Mouse (Mus musculus): ENCODE data around the gene Acer2. TPM values are rescaled to one million over a fixed set of nuclear protein-coding genes. Genes with fewer than 3 reads are reported as not detected.
"Not testable (repeated sequence)": the region's sequence is repeated elsewhere in the genome, so short reads cannot be mapped to it uniquely, and the experiment has no call there.

Gene Acer2
- polyA plus RNA-seq (2015; fragmentation: Nextera tagmentation; extraction: Ambion mirVana): 37.2 and 37.6 TPM in 2 replicates

DNA sequence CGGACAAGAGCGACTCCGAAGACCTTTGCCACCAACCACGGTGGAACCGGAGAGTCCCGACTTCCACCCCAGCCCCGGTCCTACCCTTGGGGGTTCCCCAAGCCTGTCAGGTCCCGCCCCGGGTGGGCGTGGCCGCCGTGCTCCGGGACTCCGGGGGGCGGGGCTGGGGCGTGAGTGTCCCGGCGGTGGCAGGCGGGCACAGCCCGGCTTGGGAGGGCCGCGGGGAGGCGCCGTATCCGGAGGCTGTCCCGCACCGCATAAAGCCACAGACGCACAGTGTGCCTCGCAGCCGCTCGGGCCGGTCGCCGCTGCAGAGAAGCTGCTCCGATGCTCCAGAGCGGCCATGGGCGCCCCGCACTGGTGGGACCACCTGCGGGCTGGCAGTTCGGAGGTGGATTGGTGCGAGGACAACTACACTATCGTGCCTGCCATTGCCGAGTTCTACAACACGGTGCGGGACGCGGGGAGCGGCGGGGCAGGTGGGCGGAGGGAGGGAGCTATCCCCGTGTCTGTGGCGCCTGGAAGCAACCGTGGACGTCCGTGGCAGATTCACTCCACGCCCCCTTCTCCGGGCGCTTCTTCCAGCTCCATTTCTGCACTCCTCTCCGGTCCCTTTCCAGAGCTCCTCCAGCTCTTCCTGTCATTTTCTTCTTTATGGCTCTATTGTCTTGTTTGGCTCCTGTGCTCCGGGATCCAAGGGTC, at the start of gene Acer2:
Gene Acer2 (plus strand): TSS at position 251 of the 702 bp plus-strand sequence.
- ATAC-seq (ENCODE audit: low read depth): peak; percentile 97
- peak within 1 kb of the TSS; percentile 81 for H3K4me3 ChIP-seq (ENCODE audit: low read length)
- H3K27ac ChIP-seq (ENCODE audit: low read length): peak within 1 kb of the TSS; percentile 30; the same call in 1 of the 2 replicates
- peak within 1 kb of the TSS; percentile 78 for H3K4me2 ChIP-seq (ENCODE audit: low read depth, low read length)
- H3K9ac ChIP-seq (ENCODE audit: low read length): peak within 1 kb of the TSS; percentile 79
- H3K9me3 ChIP-seq (ENCODE audit: control insufficient read depth, low read length): no peaks in the 10 kb centered on the region
- no peaks in the 10 kb centered on the region for H3K36me3 ChIP-seq (ENCODE audit: control insufficient read depth, insufficient read depth, low read length)
- peaks cover 7% of the 10 kb centered on the region; the same call in 1 of the 2 replicates for H3K4me1 ChIP-seq (replicated peaks; ENCODE audit: control insufficient read depth, insufficient read depth, low read length)
- WGBS: under 1% methylated on average over 55 of the region's 60 CpGs
- H3K27me3 ChIP-seq (ENCODE audit: control insufficient read depth, insufficient read depth, low read depth, low read length): no peaks in the 10 kb centered on the region; the same call in 1 of the 2 replicates

GRCm38 (mm10) chr4:86825143-86825542, 49.1 kb upstream of the Acer2 start:
- ATAC-seq (ENCODE audit: low read depth): no peak
- Histone ChIP-seq H3K4me3 (ENCODE audit: low read length) (no peak overlapping the region), H3K27ac (ENCODE audit: low read length) (no peak overlapping the region), H3K36me3 (ENCODE audit: control insufficient read depth, insufficient read depth, low read length) (peaks cover 32% of the 10 kb centered on the region), H3K4me2 (ENCODE audit: low read depth, low read length) (no peak overlapping the region), H3K9me3 (ENCODE audit: control insufficient read depth, low read length) (no peaks in the 10 kb centered on the region), H3K27me3 (ENCODE audit: control insufficient read depth, insufficient read depth, low read depth, low read length) (no peaks in the 10 kb centered on the region), H3K4me1 (replicated peaks; ENCODE audit: control insufficient read depth, insufficient read depth, low read length) (no peaks in the 10 kb centered on the region), H3K9ac (ENCODE audit: low read length) (no peak overlapping the region)
- 81% methylated on average over 7 of the region's 7 CpGs for WGBS

DNA sequence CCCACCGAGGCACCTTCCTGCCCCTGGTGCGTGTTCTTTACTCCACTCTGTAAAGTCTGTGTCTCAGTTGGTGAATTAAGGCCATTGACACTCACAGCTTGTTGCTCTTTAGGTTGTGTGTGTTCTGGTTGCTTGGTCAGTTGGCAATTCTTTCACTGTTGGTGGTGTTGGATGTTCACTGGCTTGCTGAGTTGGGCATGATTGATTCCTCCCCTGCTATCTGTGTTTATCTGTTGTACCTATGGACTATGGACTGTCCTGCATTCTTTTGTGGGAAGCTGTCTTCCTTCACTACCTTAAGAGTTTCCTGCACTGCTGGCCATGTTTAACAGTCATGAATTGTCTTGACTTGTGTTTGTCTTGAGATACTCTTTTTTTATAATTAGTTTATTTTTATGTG, 42.3 kb upstream of the Acer2 start:
- Histone ChIP-seq H3K4me3 (ENCODE audit: low read length) (no peak overlapping the region), H3K4me2 (ENCODE audit: low read depth, low read length) (no peak overlapping the region), H3K36me3 (ENCODE audit: control insufficient read depth, insufficient read depth, low read length) (peaks cover 27% of the 10 kb centered on the region), H3K9ac (ENCODE audit: low read length) (no peak overlapping the region), H3K27me3 (ENCODE audit: control insufficient read depth, insufficient read depth, low read depth, low read length) (no peaks in the 10 kb centered on the region), H3K9me3 (ENCODE audit: control insufficient read depth, low read length) (no peaks in the 10 kb centered on the region), H3K27ac (ENCODE audit: low read length) (no peak overlapping the region), H3K4me1 (replicated peaks; ENCODE audit: control insufficient read depth, insufficient read depth, low read length) (no peaks in the 10 kb centered on the region)
- WGBS: 89% methylated on average over 2 of the region's 2 CpGs
- no peak for ATAC-seq (ENCODE audit: low read depth)

DNA sequence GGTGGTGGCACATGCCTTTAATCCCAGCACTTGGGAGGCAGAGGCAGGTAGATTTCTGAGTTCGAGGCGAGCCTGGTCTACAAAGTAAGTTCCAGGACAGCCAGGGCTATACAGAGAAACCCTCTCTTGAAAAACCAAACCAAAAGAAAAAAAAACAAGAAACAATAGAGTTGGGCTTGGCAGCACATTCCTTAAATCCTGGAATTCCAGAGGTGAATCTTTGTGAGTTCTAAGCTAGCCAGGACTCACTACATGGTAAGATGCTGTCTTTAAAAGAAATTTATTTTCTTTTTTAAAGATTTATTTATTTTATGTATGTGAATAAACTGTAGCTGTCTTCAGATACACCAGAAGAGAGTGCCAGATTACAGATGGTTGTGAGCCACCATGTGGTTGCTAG, 33.1 kb upstream of the Acer2 start:
- peaks cover 27% of the 10 kb centered on the region for H3K36me3 ChIP-seq (ENCODE audit: control insufficient read depth, insufficient read depth, low read length)
- not testable (repeated sequence) for H3K9me3 ChIP-seq (ENCODE audit: control insufficient read depth, low read length); H3K4me3 ChIP-seq (ENCODE audit: low read length); H3K27me3 ChIP-seq (ENCODE audit: control insufficient read depth, insufficient read depth, low read depth, low read length); H3K4me2 ChIP-seq (ENCODE audit: low read depth, low read length); ATAC-seq (ENCODE audit: low read depth); H3K27ac ChIP-seq (ENCODE audit: low read length); H3K9ac ChIP-seq (ENCODE audit: low read length); H3K4me1 ChIP-seq (replicated peaks; ENCODE audit: control insufficient read depth, insufficient read depth, low read length)
- WGBS: 90% methylated on average over 2 of the region's 2 CpGs

DNA sequence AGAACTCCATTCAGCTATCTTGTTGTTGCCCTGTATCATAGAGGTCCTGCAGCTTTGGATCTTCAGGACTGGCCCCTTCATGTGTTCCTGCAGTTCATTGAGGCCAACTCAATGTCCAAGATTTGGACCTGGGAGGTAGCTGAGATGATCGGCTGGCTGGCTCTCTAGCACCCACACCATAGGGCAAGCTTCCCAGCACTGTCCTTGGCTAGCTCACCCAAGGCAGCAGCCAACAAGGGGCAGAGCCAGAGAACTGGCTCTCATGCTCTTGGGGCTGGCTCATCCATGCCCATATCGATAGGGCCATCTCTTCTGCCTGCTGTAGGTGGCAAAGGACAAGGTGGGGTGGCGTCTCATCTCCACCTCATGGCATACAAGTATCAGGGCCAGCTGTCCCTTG, 28.8 kb upstream of the Acer2 start:
- Histone ChIP-seq H3K9ac (ENCODE audit: low read length) (no peak overlapping the region), H3K27ac (ENCODE audit: low read length) (no peak overlapping the region), H3K4me1 (replicated peaks; ENCODE audit: control insufficient read depth, insufficient read depth, low read length) (no peaks in the 10 kb centered on the region), H3K27me3 (ENCODE audit: control insufficient read depth, insufficient read depth, low read depth, low read length) (no peaks in the 10 kb centered on the region), H3K4me2 (ENCODE audit: low read depth, low read length) (no peak overlapping the region), H3K4me3 (ENCODE audit: low read length) (no peak overlapping the region), H3K36me3 (ENCODE audit: control insufficient read depth, insufficient read depth, low read length) (peaks cover 23% of the 10 kb centered on the region), H3K9me3 (ENCODE audit: control insufficient read depth, low read length) (no peaks in the 10 kb centered on the region)
- WGBS: 99% methylated on average over 3 of the region's 3 CpGs
- ATAC-seq (ENCODE audit: low read depth): no peak

- Histone ChIP-seq H3K36me3 (ENCODE audit: control insufficient read depth, insufficient read depth, low read length) (peaks cover 19% of the 10 kb centered on the region), H3K4me3 (ENCODE audit: low read length) (no peak overlapping the region), H3K4me2 (ENCODE audit: low read depth, low read length) (no peak overlapping the region), H3K9me3 (ENCODE audit: control insufficient read depth, low read length) (no peaks in the 10 kb centered on the region), H3K4me1 (replicated peaks; ENCODE audit: control insufficient read depth, insufficient read depth, low read length) (no peaks in the 10 kb centered on the region), H3K27ac (ENCODE audit: low read length) (no peak overlapping the region), H3K27me3 (ENCODE audit: control insufficient read depth, insufficient read depth, low read depth, low read length) (no peaks in the 10 kb centered on the region), H3K9ac (ENCODE audit: low read length) (no peak overlapping the region)
- whole genome bisulfite sequencing: 46% methylated on average over 2 of the region's 2 CpGs
- ATAC-seq (ENCODE audit: low read depth): 0 out of 2 replicates have a peak, but pooled peaks have one; percentile 38
These were observed 26.9 kb upstream of the Acer2 start for GRCm38 (mm10) chr4:86847246-86847645.

- Histone ChIP-seq H3K4me3 (ENCODE audit: low read length) (no peak overlapping the region), H3K9me3 (ENCODE audit: control insufficient read depth, low read length) (no peaks in the 10 kb centered on the region), H3K9ac (ENCODE audit: low read length) (no peak overlapping the region), H3K27ac (ENCODE audit: low read length) (no peak overlapping the region), H3K36me3 (ENCODE audit: control insufficient read depth, insufficient read depth, low read length) (peaks cover 39% of the 10 kb centered on the region), H3K4me1 (replicated peaks; ENCODE audit: control insufficient read depth, insufficient read depth, low read length) (peaks cover 9% of the 10 kb centered on the region), H3K27me3 (ENCODE audit: control insufficient read depth, insufficient read depth, low read depth, low read length) (no peaks in the 10 kb centered on the region), H3K4me2 (ENCODE audit: low read depth, low read length) (no peak overlapping the region)
- WGBS: 60% methylated on average over 2 of the region's 2 CpGs
- ATAC-seq (ENCODE audit: low read depth): no peak
These were observed 22.9 kb upstream of the Acer2 start for GRCm38 (mm10) chr4:86851331-86851730.

- Histone ChIP-seq H3K4me1 (replicated peaks; ENCODE audit: control insufficient read depth, insufficient read depth, low read length) (peaks cover 9% of the 10 kb centered on the region), H3K4me3 (ENCODE audit: low read length) (no peak overlapping the region), H3K36me3 (ENCODE audit: control insufficient read depth, insufficient read depth, low read length) (peaks cover 39% of the 10 kb centered on the region), H3K27me3 (ENCODE audit: control insufficient read depth, insufficient read depth, low read depth, low read length) (no peaks in the 10 kb centered on the region), H3K9me3 (ENCODE audit: control insufficient read depth, low read length) (no peaks in the 10 kb centered on the region), H3K9ac (ENCODE audit: low read length) (no peak overlapping the region), H3K4me2 (ENCODE audit: low read depth, low read length) (no peak overlapping the region), H3K27ac (ENCODE audit: low read length) (no peak overlapping the region)
- 56% methylated on average over 3 of the region's 3 CpGs for WGBS
- no peak for ATAC-seq (ENCODE audit: low read depth)
These were observed 22.2 kb upstream of the Acer2 start for GRCm38 (mm10) chr4:86852018-86852417.

DNA sequence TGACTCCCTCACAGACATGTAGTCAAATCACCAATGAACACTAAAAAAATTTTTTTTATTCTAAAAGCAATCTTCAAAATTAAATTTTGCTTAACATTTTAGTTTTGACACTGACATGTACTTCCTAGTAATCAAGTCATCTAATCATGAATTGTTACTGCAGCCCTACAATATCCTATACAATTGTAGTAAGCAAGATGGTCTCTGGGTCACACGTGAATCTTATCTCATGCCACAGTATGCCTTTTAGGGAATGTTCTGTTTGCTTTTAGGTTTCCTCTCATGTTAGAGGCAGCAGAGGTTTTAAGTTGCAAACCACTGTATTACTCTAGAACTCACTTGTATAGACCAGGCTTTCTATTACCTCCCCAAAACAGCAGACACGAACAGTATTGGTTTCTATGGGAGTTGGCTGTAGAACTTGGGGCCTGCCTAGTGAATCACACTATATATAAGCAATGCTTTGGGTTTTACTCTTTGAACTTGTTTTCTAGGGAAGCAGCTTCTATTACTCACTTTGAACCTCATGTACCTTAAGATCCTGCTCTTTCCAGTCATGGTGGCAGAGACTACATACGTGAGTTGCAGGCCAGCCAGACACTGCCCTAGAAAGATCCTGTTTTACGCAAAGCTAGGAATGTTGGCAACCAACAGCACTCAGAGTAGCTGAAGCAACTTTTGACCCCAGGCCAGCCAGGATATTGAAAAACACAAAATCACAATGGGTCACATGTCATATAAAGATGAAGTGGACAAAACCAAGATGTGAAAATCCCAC, 21.2 kb upstream of the Acer2 start:
- H3K27me3 ChIP-seq (ENCODE audit: control insufficient read depth, insufficient read depth, low read depth, low read length): no peaks in the 10 kb centered on the region
- H3K4me2 ChIP-seq (ENCODE audit: low read depth, low read length): no peak overlapping the region
- H3K36me3 ChIP-seq (ENCODE audit: control insufficient read depth, insufficient read depth, low read length): peaks cover 36% of the 10 kb centered on the region
- H3K9ac ChIP-seq (ENCODE audit: low read length): no peak overlapping the region
- H3K27ac ChIP-seq (ENCODE audit: low read length): no peak overlapping the region
- peaks cover 12% of the 10 kb centered on the region for H3K4me1 ChIP-seq (replicated peaks; ENCODE audit: control insufficient read depth, insufficient read depth, low read length)
- no peaks in the 10 kb centered on the region for H3K9me3 ChIP-seq (ENCODE audit: control insufficient read depth, low read length)
- 77% methylated on average over 4 of the region's 4 CpGs for WGBS
- no peak overlapping the region for H3K4me3 ChIP-seq (ENCODE audit: low read length)
- ATAC-seq (ENCODE audit: low read depth): no peak
